Mouse (Mus musculus) small intestine, adult 2 months (tissue): ENCODE measurements around the gene Taf1a.

ENCODE experiments used
- CTCF ChIP-seq: fragments of 200-500 bp; IDR thresholded peaks from 2 replicates; pipeline ENCODE4 v1.5.1; 2012; ENCODE audit warnings: low read depth, mild to moderate bottlenecking, control low read depth, inconsistent platforms, low read length, moderate library complexity, mixed read lengths; ENCODE audit not compliant: insufficient replicate concordance, insufficient read length; ENCODE audit errors: extremely low read depth
- POLR2A ChIP-seq: fragments of 200-500 bp; IDR thresholded peaks from 2 replicates; pipeline ENCODE4 v1.6.1; 2012; ENCODE audit warnings: low read depth, mild to moderate bottlenecking, control low read depth, inconsistent platforms, low read length, moderate library complexity

DNA sequence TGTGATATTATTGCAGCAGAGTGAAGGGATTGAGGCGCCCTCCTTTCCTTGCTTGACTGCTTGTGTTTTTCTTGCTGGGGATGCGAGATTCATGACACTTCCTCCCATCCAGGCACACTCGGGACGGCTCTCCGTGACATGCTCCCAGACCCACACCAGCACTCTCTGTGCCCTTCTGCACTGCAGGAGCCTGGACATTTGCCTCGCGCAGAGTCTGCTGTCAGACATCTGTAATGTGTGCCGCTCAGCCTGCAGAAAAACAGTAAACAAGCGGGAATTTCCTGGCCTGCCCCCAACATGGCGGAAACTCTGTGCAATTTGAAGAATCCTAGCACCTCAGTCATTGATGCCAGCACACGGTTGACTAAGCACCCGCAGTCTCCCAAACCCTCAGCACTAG is 29.1 kb downstream of the Taf1a start, which contains the start of gene Hhipl2:
- TF ChIP-seq CTCF (no peak), POLR2A (no peak)
